In the genomic region with DNA sequence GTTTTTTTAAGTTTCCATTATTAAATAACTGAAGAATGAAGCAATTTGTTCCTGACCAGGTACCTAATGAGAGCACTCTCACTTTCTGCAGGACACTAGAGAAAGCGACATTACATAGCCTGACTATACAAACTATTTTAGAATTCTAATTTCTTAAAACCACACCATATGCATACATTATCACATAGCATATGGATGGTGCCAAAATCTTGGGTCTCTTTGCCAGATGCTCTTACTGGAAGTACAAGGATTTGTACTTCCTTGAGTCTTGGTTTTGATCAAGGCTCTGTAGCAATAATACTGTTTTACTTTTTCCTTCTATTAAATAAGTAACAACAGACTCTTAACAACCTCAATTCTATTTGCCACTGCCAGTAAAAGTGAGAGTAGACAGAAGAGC, we compare ENCODE assay signal across 26 mouse cellular contexts. TPM values are rescaled to one million over a fixed set of nuclear protein-coding genes. Genes with fewer than 3 reads are reported as not detected.
"Had no signal": no experiment of that assay in that cellular context is flagged by ENCODE, and none has a peak within 500 bp of the region (broad histone marks: within the 10 kb centered on the region; RNA-seq: fewer than 3 reads in every experiment).

No protein-coding gene starts in this region.

- ATAC-seq: hindbrain, embryonic 16.5 days; inflammation-experienced regulatory T-cells, adult 6 months; intestine, embryonic 15.5 days; intestine, postnatal 0 days; liver, embryonic 12.5 days had no signal

- H3K27ac ChIP-seq: heart, embryonic 10.5 days; hindbrain, embryonic 10.5 days; hindbrain, embryonic 12.5 days; hindbrain, embryonic 14.5 days; intestine, embryonic 15.5 days; layer of hippocampus, adult 2 months; left cerebral cortex, adult 2 months; limb, embryonic 13.5 days; limb, embryonic 15.5 days; liver, embryonic 12.5 days; liver, embryonic 14.5 days had no signal

- DNase-seq: gastrocnemius, postnatal 25 days; heart, adult 18-20 months; heart, postnatal 10 days; heart, postnatal 4 days; kidney, adult 18-20 months; kidney, adult 8-10 months; kidney, postnatal 10 days; kidney, postnatal 25 days; kidney, postnatal 4 days; left cerebral cortex, postnatal 4 days; lung, adult 18-20 months had no signal

- H3K9me3 ChIP-seq: heart, embryonic 10.5 days; heart, embryonic 12.5 days; hindbrain, embryonic 10.5 days; hindbrain, embryonic 12.5 days; intestine, embryonic 15.5 days; limb, embryonic 13.5 days; limb, embryonic 15.5 days; liver, embryonic 12.5 days had no signal

- H3K4me3 ChIP-seq: heart, embryonic 10.5 days; heart, embryonic 12.5 days; hindbrain, embryonic 10.5 days; hindbrain, embryonic 12.5 days; intestine, embryonic 15.5 days; layer of hippocampus, adult 2 months; left cerebral cortex, adult 2 months; limb, embryonic 13.5 days; limb, embryonic 15.5 days; liver, embryonic 12.5 days had no signal

- H3K4me1 ChIP-seq: heart, embryonic 10.5 days; hindbrain, embryonic 10.5 days; hindbrain, embryonic 12.5 days; intestine, embryonic 15.5 days; limb, embryonic 13.5 days; limb, embryonic 15.5 days; liver, embryonic 12.5 days had no signal

- H3K4me2 ChIP-seq: heart, embryonic 12.5 days; hindbrain, embryonic 12.5 days; hindbrain, embryonic 14.5 days; intestine, embryonic 15.5 days; limb, embryonic 13.5 days; limb, embryonic 15.5 days; liver, embryonic 12.5 days had no signal

- H3K36me3 ChIP-seq: heart, embryonic 10.5 days; heart, embryonic 12.5 days; hindbrain, embryonic 10.5 days; hindbrain, embryonic 12.5 days; intestine, embryonic 15.5 days; limb, embryonic 13.5 days; limb, embryonic 15.5 days had no signal

- H3K9ac ChIP-seq: heart, embryonic 12.5 days; hindbrain, embryonic 12.5 days; hindbrain, embryonic 14.5 days; intestine, embryonic 15.5 days; limb, embryonic 13.5 days; limb, embryonic 15.5 days; liver, embryonic 12.5 days; liver, embryonic 14.5 days had no signal

- H3K27me3 ChIP-seq: heart, embryonic 12.5 days; hindbrain, embryonic 12.5 days; intestine, embryonic 15.5 days; limb, embryonic 13.5 days; limb, embryonic 15.5 days; liver, embryonic 12.5 days had no signal

RNA-seq across cellular contexts. Expression of gene Snca, which starts 31.4 kb away (rescaled TPM):
- polyA plus RNA-seq: inflammation-experienced regulatory T-cells, adult 6 months had no signal
